Mouse (Mus musculus): ENCODE results near the gene Dab2ip.

Dab2ip gene

GRCm38 (mm10) chr2:35558826-35559550 is 922 bp downstream of the Dab2ip start:
- no peak for DNase-seq (ENCODE audit: low read depth, low spot score)

GRCm38 (mm10) chr2:35559551-35559835 is 1.4 kb downstream of the Dab2ip start:
- no peak for DNase-seq (ENCODE audit: low read depth, low spot score)

DNA sequence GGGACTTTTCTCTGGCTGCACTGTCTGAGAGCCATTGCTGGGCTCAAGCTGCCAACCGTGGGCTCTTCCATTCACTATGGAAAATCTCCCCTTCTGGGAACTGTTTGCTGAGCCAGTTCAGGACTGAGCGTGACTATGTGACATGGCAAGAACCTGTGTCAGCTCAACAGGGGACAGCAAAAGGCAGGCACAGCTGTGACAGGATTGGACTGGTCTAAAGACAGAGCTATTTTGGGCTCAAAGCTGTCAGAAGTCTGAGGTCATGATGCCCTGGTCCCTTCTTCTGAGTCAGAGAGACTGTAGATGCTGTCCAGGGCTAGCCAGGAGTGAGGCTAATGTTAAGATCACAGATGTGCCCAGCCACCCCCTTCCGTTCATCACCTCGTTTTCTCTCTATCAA is 5.7 kb downstream of the Dab2ip start:
- no peak for DNase-seq (ENCODE audit: low read depth, low spot score)

DNA sequence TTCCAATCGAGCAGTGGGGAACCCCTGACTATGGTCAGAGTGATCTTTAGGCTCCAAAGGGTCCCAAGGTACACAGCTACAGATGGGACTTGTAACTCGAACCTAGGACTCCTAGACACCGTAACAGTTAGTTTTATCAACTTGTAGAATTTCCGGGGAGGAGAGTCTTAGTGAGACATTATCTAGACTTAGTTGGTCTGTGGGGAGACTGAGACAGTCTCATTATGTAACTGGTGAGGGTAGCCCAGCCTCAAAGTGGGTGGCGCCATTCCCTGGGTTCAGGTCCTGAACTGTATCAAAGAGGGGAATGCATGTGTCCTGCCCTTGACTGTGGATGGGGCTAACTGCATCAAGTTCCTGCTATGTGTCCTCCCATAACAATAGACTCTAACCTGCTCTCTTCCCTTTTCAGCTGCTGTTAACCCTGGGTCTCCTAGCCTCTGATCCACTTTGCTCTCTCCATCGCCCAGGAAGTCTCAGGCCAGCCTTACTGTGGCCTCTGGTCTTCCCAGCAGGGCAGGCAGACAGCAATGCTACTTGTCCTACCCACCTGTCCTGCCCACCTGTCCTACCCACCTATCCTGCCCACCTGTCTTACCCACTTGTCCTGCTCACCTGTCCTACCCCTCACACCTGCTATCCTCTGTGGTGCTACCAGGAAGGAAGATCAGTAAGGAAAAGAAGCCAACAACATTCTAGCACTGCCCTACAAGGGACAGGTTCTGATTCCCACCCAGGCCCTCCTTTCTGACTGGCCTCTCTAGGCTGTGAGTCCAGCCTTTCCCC is 7.2 kb downstream of the Dab2ip start:
- DNase-seq (ENCODE audit: low read depth, low spot score) = no peak

DNA sequence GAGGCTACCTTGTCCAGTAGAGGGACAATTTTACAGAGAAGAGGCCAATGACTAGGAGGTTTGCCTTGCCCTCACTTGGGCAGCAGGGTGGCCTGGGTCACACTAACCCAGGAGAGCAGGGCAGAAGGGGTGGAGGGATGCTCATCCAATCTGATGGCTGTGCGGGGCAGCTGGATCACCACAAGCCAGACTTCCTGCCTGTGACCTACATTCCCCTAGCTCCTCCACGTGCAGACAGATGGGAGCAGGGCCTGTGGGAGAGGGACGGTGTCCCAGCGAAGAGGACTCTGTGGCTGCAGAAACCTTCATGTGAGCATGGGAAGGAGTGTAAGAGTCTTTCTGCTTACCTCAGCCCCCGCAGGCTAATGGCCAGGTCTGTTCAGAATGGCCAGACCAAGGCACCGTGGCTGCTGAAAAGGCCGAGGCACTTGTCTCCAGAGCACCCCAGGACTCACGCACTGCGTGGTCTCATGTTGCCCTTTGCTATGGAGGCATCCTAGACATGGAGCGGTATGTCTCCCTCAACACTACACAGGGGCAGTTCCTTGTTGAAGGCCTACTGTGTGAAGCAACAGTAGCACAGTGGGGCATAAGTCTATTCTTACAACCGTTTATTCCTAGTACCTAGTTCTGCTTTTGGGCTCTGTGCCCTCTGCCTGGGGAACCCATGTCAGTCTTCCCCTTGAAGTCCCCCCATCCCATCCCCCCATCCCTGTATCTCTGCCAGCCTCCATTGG is 9.1 kb downstream of the Dab2ip start:
- no peak for DNase-seq (ENCODE audit: low read depth, low spot score)

GRCm38 (mm10) chr2:35567694-35568149 is 9.7 kb downstream of the Dab2ip start:
- no peak for DNase-seq (ENCODE audit: low read depth, low spot score)

- no peak for DNase-seq (ENCODE audit: low read depth, low spot score)
Measured at GRCm38 (mm10) chr2:35570743-35571142, 12.7 kb downstream of the Dab2ip start.

- DNase-seq (ENCODE audit: low read depth, low spot score) = no peak
Measured at GRCm38 (mm10) chr2:35574643-35575042, 16.6 kb downstream of the Dab2ip start.

DNA sequence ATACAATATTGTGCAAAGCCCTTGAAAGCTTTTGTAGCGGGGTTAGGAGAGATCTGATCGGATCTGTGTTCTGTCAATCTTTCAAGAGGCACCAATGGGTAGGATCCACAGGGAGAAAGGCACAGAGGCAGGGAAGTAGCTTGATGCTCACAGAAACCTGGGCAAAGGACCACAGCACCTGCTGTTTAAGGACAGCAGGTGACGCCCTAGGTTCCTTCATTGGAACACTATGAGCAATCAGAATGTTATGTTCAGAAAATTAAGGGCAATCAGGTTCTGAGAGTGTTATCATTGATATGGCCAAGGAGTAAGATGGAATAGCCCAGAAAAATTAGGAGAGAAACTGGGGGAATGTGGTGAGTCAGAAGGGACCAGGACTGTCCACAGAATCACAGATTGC is 18.6 kb downstream of the Dab2ip start:
- no peak for DNase-seq (ENCODE audit: low read depth, low spot score)

GRCm38 (mm10) chr2:35580111-35580510 is 22.0 kb downstream of the Dab2ip start:
- DNase-seq (ENCODE audit: low read depth, low spot score) = no peak

DNA sequence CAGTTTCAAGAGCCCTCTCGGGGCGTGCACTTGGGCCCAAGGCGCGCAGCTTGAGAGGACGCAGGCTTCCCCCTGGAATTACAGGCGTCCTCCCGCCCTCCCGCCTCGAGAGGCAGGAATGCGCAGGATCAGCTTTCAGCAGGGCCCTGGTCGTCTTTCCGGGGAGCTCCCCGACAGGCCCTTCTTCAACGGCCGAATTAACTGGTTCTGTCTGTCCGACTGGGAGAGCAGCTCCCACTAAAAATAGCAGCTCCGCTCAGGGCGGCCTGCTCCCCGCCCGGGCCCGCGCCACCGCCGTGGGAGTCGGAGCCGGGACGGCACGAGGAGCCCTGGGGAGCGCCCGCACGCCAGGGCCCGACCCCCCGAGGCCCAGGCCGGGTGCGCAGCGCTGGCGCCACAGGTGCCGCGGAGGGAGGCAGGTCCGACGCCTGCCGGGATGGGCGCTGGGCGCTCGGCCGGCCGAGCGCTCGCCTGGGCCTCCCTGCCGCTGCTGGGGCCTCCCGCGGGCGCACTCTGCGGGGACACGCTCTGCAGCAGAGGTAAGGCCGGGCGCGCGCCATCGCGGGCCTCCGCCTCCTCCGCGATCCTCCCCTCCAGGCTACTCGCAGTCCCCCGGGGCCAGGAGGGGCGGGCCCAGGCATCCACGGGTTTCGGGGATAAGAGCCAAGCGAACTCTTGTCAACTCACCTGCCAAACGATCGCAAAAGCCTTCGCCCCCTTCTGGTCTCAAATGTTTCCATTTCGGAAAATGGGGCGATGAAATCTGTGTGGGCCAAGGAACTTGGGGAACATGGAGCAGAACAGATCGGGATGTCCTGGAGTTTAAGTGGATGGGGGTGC is 23.7 kb downstream of the Dab2ip start:
- DNase-seq (ENCODE audit: low read depth, low spot score) = no peak

DNA sequence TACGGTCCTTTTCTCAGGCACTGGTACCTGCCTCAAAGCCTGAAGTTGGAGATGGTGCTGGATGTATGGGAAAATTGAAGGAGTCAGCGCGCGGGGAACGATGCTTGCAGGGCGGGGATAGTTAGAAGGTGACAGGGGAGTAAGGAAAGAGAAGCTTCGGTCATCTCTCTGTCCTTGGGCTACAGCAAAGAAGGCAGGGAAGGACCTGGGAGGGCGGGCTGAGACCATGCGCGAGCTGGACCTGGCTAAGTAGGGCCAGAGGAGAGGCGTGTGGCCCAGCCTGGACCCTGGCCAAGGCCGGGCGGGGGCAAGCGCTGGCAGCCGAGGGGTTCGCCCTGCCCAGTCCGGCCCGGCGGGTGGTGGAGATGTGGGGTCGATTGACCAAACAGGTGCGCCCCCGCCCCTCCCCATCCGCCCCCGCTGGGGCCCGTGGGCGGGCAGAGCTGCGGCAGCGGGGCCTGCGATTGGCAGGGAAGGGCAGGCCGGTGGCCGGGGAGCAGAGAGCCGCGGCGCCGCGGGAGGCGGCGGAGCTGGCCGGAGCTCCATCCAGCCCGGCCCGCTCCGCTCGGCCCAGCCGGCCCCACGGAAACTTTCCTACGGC is 24.4 kb downstream of the Dab2ip start:
- DNase-seq (ENCODE audit: low read depth, low spot score) = no peak

DNA sequence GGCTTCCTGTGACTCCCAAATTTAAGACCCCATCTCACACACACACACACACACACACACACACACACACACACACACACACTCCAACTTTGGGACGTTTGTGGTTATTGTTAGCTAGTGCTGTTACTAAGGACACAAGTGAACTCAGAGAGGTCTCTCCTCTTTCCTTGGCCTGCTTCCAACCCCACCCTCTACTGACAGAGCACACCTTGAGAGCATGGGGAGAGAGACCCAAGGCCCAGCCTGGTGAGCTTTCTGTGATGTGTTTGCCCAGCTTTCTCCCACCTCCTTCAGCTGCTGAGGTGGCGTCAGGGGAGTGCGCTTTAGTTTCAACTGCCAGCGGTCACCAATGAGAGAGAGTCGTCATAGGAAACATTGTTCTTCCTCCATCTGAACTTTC is 25.3 kb downstream of the Dab2ip start:
- DNase-seq (ENCODE audit: low read depth, low spot score) = no peak

- no peak for DNase-seq (ENCODE audit: low read depth, low spot score)
Measured at GRCm38 (mm10) chr2:35584011-35584410, 25.9 kb downstream of the Dab2ip start.

- no peak for DNase-seq (ENCODE audit: low read depth, low spot score)
Measured at GRCm38 (mm10) chr2:35588368-35588767, 30.3 kb downstream of the Dab2ip start.

DNA sequence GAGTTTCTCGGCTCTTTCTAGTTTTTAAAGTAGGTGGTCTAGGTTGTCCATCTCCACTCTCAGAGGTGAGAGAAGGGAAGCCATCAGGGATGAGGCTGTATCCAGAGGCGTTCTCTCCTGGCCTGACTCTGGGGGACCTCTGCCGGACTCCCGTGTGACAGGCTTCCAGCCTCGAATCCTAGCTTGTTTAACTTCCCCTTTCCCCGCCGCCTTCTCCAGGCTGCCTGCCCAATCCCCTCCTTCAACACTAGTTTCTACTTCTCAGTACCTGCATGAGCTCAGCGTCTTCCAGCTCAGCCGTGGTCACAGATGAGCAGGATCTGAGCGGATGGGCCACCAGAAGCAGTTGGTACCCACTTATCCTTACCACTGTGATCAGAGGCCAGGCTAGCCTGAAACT is 31.3 kb downstream of the Dab2ip start:
- no peak for DNase-seq (ENCODE audit: low read depth, low spot score)

DNA sequence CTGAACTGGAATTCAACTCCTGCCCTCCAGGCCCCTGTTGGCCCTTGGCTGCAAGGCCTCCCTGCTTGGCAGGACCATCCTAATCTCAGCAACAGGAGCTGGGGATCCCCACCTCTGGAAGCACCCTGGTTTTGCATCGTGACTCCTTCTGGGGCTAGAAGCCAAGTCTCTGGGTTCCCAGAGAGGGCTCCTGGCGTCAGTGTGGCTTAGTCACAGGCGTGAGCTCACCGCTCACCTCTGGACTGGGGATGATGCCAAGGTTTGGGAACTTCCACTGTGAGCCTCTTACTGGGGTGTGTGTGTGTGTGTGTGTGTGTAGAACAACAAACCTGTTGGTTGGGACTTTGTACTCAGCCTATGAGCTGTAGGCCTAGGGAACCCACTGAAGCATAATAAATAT is 31.7 kb downstream of the Dab2ip start:
- no peak for DNase-seq (ENCODE audit: low read depth, low spot score)

GRCm38 (mm10) chr2:35591961-35592724 is 34.1 kb downstream of the Dab2ip start:
- DNase-seq (ENCODE audit: low read depth, low spot score) = no peak

- no peak for DNase-seq (ENCODE audit: low read depth, low spot score)
Measured at GRCm38 (mm10) chr2:35592725-35593392, 34.8 kb downstream of the Dab2ip start.

DNA sequence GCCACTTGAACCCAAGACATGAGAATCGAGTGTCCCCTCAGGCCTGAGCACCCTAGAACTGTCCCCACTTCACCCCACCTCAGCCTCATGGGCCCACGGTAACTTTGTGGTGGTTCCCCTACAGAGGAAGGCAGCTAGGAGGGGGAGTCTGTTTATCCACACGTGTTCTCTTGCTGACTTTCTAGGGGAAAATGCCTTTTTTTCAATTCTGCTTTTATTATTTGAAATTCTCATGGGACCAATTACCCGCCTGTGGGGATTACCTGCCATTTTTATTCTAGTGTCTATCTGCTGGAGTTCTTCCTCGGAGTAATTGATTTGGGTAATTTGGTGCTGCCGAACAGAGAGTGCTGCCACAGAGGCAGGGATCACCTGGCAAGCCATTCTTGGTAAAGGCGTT is 35.8 kb downstream of the Dab2ip start:
- DNase-seq (ENCODE audit: low read depth, low spot score) = peak; percentile 16

All from A20 (cell line).